Mouse (Mus musculus): ENCODE measurements at regions not wholly inside any gene's neighbourhood (a gene's known extent, or its start where the extent isn't known, plus 50 kb on each side); places are given as distances from the start of the nearest gene placed in this dataset.

DNA sequence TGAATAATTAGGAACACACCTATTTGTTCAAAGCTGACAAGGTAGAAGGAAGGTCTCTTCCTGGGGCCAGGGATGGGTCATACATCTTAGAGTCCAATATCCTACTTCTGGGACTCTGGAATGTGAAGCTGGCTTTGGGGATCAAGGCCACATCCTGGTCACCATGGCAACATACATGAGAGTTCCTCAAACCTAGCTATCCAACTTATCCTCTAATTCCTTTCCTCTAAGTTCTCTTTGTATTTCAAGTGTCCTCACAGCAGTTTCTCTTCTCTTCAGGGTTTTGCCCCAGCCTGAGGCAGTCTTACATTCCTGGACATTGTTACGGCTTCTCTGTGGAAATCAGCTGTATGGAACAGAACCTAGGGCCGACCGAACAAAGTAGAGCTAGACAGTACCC, 97.0 kb upstream of the Nxt1 start:
- Histone ChIP-seq H3K4me2 (no peak overlapping the region), H3K9ac (no peak overlapping the region), H3K4me1 (ENCODE audit: insufficient read depth) (peaks cover 16% of the 10 kb centered on the region), H3K27me3 (ENCODE audit: insufficient read depth, low read length) (no peaks in the 10 kb centered on the region), H3K9me3 (ENCODE audit: low read depth, low read length) (no peaks in the 10 kb centered on the region), H3K27ac (ENCODE audit: low read depth) (no peak overlapping the region; the same call in 1 of the 2 replicates), H3K4me3 (ENCODE audit: low read depth, low read length) (no peak overlapping the region), H3K36me3 (ENCODE audit: insufficient read depth) (no peaks in the 10 kb centered on the region)
- no peak for TF ChIP-seq CTCF (IDR thresholded peaks at IDR 0.05; ENCODE audit: low read depth)
- peak; percentile 56 for DNase-seq
- peak; percentile 45; the same call in 1 of the 2 replicates for ATAC-seq (ENCODE audit: insufficient read depth)
- WGBS: 66% methylated on average over 3 of the region's 3 CpGs

DNA sequence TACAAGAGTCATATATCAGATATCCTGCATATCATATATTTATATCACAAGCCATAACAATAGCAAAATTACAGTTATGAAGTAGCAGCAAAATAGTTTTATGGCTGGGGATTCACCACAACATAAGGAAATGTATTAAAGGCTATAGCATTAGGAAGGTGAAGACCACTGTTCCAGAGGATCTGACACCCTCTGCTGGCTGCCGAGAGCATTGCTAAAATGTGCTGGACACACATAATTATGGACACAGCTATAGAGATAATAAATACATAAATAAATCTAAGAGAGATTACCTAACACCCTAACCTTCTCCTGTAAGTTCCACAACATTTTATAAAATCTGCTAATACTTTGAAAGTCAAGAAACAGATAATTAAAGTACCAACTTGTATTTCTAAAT, 100.2 kb upstream of the Nxt1 start:
- peak; percentile 55 for ATAC-seq (ENCODE audit: insufficient read depth)

DNA sequence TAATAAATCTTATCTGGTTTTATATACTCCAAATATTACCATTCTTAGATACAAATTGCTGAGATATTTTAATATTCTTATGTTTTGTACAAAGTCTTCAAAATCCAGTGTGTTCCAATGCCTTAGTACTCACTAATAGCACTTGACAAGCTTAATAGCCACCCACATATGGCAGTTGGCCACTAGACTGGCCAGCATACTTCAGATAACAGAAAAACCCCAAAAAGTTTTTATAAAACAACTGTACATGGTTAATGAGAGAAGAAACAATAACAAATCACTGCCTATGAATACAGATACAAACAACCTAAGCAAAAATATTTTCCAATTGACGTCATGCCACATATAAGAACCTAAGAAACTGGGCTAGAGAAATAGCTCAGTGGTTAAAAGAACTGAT, 100.8 kb upstream of the Nxt1 start:
- 82% methylated on average over 1 of the region's 1 CpGs for WGBS
- H3K9ac ChIP-seq: no peak overlapping the region
- H3K4me2 ChIP-seq: no peak overlapping the region
- H3K4me1 ChIP-seq (ENCODE audit: insufficient read depth): peaks cover 16% of the 10 kb centered on the region
- H3K36me3 ChIP-seq (ENCODE audit: insufficient read depth): no peaks in the 10 kb centered on the region
- no peaks in the 10 kb centered on the region for H3K9me3 ChIP-seq (ENCODE audit: low read depth, low read length)
- no peak overlapping the region for H3K27ac ChIP-seq (ENCODE audit: low read depth)
- no peak for ATAC-seq (ENCODE audit: insufficient read depth)
- no peak for TF ChIP-seq CTCF (IDR thresholded peaks at IDR 0.05; ENCODE audit: low read depth)
- H3K4me3 ChIP-seq (ENCODE audit: low read depth, low read length): no peak overlapping the region
- H3K27me3 ChIP-seq (ENCODE audit: insufficient read depth, low read length): no peaks in the 10 kb centered on the region
- no peak for DNase-seq

More for the DNA sequence above, 100.2 kb upstream of the Nxt1 start:
- Histone ChIP-seq H3K4me3 (ENCODE audit: low read depth, low read length) (no peak overlapping the region), H3K9ac (no peak overlapping the region), H3K36me3 (ENCODE audit: insufficient read depth) (no peaks in the 10 kb centered on the region), H3K27ac (ENCODE audit: low read depth) (no peak overlapping the region), H3K27me3 (ENCODE audit: insufficient read depth, low read length) (no peaks in the 10 kb centered on the region), H3K9me3 (ENCODE audit: low read depth, low read length) (no peaks in the 10 kb centered on the region), H3K4me2 (no peak overlapping the region), H3K4me1 (ENCODE audit: insufficient read depth) (peaks cover 16% of the 10 kb centered on the region)
- 4% methylated on average over 1 of the region's 1 CpGs for WGBS
- peak; percentile 93 for DNase-seq
- TF ChIP-seq CTCF (IDR thresholded peaks at IDR 0.05; ENCODE audit: low read depth): peak; percentile 86

DNA sequence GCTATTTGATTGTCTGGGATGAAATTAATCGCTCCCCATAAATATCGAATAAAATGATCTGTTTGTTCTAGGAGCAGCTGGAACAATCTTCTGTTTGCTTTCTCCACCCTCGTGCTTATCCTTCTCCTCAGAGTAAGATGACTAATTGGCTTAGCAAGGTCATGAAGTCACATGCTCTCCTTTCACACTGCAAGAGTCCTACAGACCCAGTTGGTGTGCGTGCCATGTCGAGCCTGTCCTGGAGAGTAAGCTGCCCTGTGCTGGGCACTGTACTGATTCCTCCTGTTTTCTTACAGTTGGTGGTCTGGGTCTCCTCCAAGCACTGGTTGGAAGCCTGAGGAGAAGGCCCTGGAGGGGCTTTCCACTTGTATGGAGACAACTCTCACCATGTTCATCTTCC, 101.4 kb upstream of the Nxt1 start:
- ATAC-seq (ENCODE audit: insufficient read depth) (no peak), DNase-seq (no peak)
- Histone ChIP-seq H3K4me2 (no peak overlapping the region), H3K4me1 (ENCODE audit: insufficient read depth) (peaks cover 16% of the 10 kb centered on the region), H3K27ac (ENCODE audit: low read depth) (no peak overlapping the region), H3K4me3 (ENCODE audit: low read depth, low read length) (no peak overlapping the region), H3K36me3 (ENCODE audit: insufficient read depth) (no peaks in the 10 kb centered on the region), H3K27me3 (ENCODE audit: insufficient read depth, low read length) (no peaks in the 10 kb centered on the region), H3K9ac (no peak overlapping the region), H3K9me3 (ENCODE audit: low read depth, low read length) (no peaks in the 10 kb centered on the region)
- WGBS: 42% methylated on average over 5 of the region's 5 CpGs
- TF ChIP-seq CTCF (IDR thresholded peaks at IDR 0.05; ENCODE audit: low read depth): no peak

DNA sequence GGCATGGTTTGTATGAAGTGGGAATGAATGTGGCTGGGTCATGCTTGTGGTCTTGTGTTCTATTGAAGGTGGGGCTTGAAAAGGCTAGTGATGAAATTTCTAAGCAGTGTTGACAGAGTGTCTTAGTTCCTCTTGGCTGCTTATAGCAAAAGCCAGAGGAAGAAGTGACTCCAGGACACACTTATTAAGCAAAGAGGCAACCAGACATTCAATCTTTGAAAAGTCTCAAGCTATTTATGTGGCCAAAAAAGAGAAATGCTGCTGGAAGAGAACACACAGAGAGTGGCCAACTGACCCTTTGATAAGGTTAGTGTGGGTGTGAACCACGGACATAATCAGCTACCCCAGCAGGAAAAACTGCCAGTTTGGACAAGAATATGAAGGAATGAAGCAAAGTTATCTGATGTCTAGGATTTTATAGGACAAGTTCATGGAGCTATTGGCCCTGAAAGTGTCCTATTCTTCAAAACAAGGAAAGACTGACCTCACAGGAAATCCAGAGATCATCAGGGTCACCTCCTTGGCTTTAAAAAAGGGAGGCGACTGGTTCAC, 104.4 kb upstream of the Nxt1 start:
- no peak overlapping the region for H3K9ac ChIP-seq
- H3K4me3 ChIP-seq (ENCODE audit: low read depth, low read length): no peak overlapping the region
- no peak for TF ChIP-seq CTCF (IDR thresholded peaks at IDR 0.05; ENCODE audit: low read depth)
- DNase-seq (no peak), ATAC-seq (ENCODE audit: insufficient read depth) (no peak)
- no peaks in the 10 kb centered on the region for H3K27me3 ChIP-seq (ENCODE audit: insufficient read depth, low read length)
- no peak overlapping the region for H3K4me2 ChIP-seq
- WGBS: 63% methylated on average over 2 of the region's 2 CpGs
- no peak overlapping the region for H3K27ac ChIP-seq (ENCODE audit: low read depth)
- H3K9me3 ChIP-seq (ENCODE audit: low read depth, low read length): no peaks in the 10 kb centered on the region
- no peaks in the 10 kb centered on the region for H3K36me3 ChIP-seq (ENCODE audit: insufficient read depth)
- peaks cover 4% of the 10 kb centered on the region for H3K4me1 ChIP-seq (ENCODE audit: insufficient read depth)

DNA sequence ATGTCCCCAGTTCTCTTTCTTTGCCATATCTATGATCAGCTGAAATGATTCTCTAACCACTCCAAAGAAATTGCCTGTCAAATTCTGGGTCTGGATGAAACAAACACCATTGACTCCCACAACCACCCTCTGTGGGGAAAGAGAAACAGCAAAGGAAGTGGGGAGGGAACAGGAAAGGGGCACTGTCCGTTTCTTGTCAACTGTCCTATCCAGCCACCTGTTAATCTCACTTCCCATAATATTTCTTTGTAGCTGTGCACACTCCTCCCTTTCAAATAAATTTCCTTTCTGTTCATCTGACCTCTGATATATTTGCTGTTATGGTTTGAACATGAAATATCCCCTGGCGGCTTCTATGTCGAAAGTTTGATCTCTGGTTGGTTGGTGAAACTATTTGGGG, 109.0 kb upstream of the Nxt1 start:
- 43% methylated on average over 3 of the region's 3 CpGs for WGBS
- no peak for TF ChIP-seq CTCF (IDR thresholded peaks at IDR 0.05; ENCODE audit: low read depth)

DNA sequence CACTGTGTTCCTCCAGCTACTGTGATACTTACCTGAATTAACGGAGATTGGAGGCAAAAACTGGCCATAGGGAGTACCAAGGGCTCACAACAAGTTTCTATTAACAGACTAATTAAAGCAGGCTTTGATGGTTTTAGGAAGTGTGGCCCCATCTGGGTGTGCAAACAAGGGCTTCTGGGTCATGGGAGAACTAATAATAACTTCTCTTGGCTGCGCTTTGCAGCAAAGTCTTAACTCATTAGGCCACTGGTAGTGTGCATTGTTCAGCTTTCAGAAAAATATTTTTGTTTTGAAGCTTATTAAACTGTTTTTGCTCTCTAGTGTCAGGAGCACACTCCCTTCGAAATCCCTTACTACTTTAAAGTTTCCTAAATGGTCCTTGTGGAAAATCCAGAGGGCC, 110.4 kb upstream of the Nxt1 start:
- Histone ChIP-seq H3K36me3 (ENCODE audit: insufficient read depth) (no peaks in the 10 kb centered on the region), H3K9me3 (ENCODE audit: low read depth, low read length) (no peaks in the 10 kb centered on the region), H3K9ac (no peak overlapping the region), H3K27me3 (ENCODE audit: insufficient read depth, low read length) (no peaks in the 10 kb centered on the region), H3K4me3 (ENCODE audit: low read depth, low read length) (no peak overlapping the region), H3K4me2 (no peak overlapping the region), H3K4me1 (ENCODE audit: insufficient read depth) (no peaks in the 10 kb centered on the region), H3K27ac (ENCODE audit: low read depth) (no peak overlapping the region)
- DNase-seq (no peak), ATAC-seq (ENCODE audit: insufficient read depth) (no peak)
- TF ChIP-seq CTCF (IDR thresholded peaks at IDR 0.05; ENCODE audit: low read depth): no peak
- whole genome bisulfite sequencing: 73% methylated on average over 3 of the region's 3 CpGs

More for the DNA sequence above, 109.0 kb upstream of the Nxt1 start:
- Histone ChIP-seq H3K36me3 (ENCODE audit: insufficient read depth) (no peaks in the 10 kb centered on the region), H3K27ac (ENCODE audit: low read depth) (no peak overlapping the region), H3K9me3 (ENCODE audit: low read depth, low read length) (no peaks in the 10 kb centered on the region), H3K4me2 (no peak overlapping the region), H3K4me1 (ENCODE audit: insufficient read depth) (no peaks in the 10 kb centered on the region), H3K4me3 (ENCODE audit: low read depth, low read length) (no peak overlapping the region), H3K27me3 (ENCODE audit: insufficient read depth, low read length) (no peaks in the 10 kb centered on the region), H3K9ac (no peak overlapping the region)
- DNase-seq (no peak), ATAC-seq (ENCODE audit: insufficient read depth) (no peak)

All from lung, embryonic 14.5 days (tissue).